Mouse (Mus musculus): ENCODE data around the gene Dapl1.

The Dapl1 gene

GRCm38 (mm10) chr2:59538031-59538430, 53.6 kb downstream of the Dapl1 start:
- DNase-seq (ENCODE audit: low spot score): no peak

- DNase-seq (ENCODE audit: low spot score): no peak
These were observed 55.3 kb downstream of the Dapl1 start for GRCm38 (mm10) chr2:59539796-59540195.

GRCm38 (mm10) chr2:59541121-59541887, 56.9 kb downstream of the Dapl1 start:
- DNase-seq (ENCODE audit: low spot score): peak; percentile 76

- no peak for DNase-seq (ENCODE audit: low spot score)
These were observed 59.2 kb downstream of the Dapl1 start for GRCm38 (mm10) chr2:59543543-59544065.

GRCm38 (mm10) chr2:59544237-59544909, 59.9 kb downstream of the Dapl1 start:
- no peak for DNase-seq (ENCODE audit: low spot score)

GRCm38 (mm10) chr2:59545001-59545400, 60.5 kb downstream of the Dapl1 start:
- no peak for DNase-seq (ENCODE audit: low spot score)

- no peak for DNase-seq (ENCODE audit: low spot score)
These were observed 63.1 kb downstream of the Dapl1 start for GRCm38 (mm10) chr2:59547369-59548099.

GRCm38 (mm10) chr2:59552784-59553183, 68.3 kb downstream of the Dapl1 start:
- no peak for DNase-seq (ENCODE audit: low spot score)

GRCm38 (mm10) chr2:59554373-59554940, 70.0 kb downstream of the Dapl1 start:
- DNase-seq (ENCODE audit: low spot score): no peak
